Mouse (Mus musculus): ENCODE data around the gene Cck.

The Cck gene

GRCm38 (mm10) chr9:121460527-121460926, 35.0 kb downstream of the Cck start:
- no peak for DNase-seq (ENCODE audit: low read depth, low spot score)

GRCm38 (mm10) chr9:121459950-121460349, 35.5 kb downstream of the Cck start:
- DNase-seq (ENCODE audit: low read depth, low spot score) = no peak

- DNase-seq (ENCODE audit: low read depth, low spot score) = peak; percentile 77
Measured at GRCm38 (mm10) chr9:121458466-121458865, 37.0 kb downstream of the Cck start.

GRCm38 (mm10) chr9:121456739-121457515, 38.6 kb downstream of the Cck start:
- DNase-seq (ENCODE audit: low read depth, low spot score) = peak; percentile 39

- no peak for DNase-seq (ENCODE audit: low read depth, low spot score)
Measured at GRCm38 (mm10) chr9:121454891-121455290, 40.6 kb downstream of the Cck start.

- peak; percentile 87 for DNase-seq (ENCODE audit: low read depth, low spot score)
Measured at GRCm38 (mm10) chr9:121452342-121452942, 43.1 kb downstream of the Cck start.

- peak; percentile 86 for DNase-seq (ENCODE audit: low read depth, low spot score)
Measured at GRCm38 (mm10) chr9:121446431-121446831, 49.1 kb downstream of the Cck start.

- peak; percentile 68 for DNase-seq (ENCODE audit: low read depth, low spot score)
Measured at GRCm38 (mm10) chr9:121445364-121445763, 50.1 kb downstream of the Cck start.

- peak; percentile 94 for DNase-seq (ENCODE audit: low read depth, low spot score)
Measured at GRCm38 (mm10) chr9:121444367-121444707, 51.2 kb downstream of the Cck start.

- DNase-seq (ENCODE audit: low read depth, low spot score) = peak; percentile 50
Measured at GRCm38 (mm10) chr9:121443696-121444366, 51.7 kb downstream of the Cck start.

GRCm38 (mm10) chr9:121442145-121442544, 53.3 kb downstream of the Cck start:
- DNase-seq (ENCODE audit: low read depth, low spot score) = no peak

Data from brain, adult 2 months (tissue).